Mouse (Mus musculus) thymus, postnatal 10 days (tissue): Measurements from ENCODE around the gene Map2.
A peak's percentile ranks its signal among the peaks of the same experiment; 100 is the strongest.

Experiments used
- DNase-seq, 2 experiments: peaks; one replicate each; pipeline ENCODE4 v3.0.0; 2021; ENCODE audit warnings: low spot score in 2 of 2

The Map2 gene

DNA sequence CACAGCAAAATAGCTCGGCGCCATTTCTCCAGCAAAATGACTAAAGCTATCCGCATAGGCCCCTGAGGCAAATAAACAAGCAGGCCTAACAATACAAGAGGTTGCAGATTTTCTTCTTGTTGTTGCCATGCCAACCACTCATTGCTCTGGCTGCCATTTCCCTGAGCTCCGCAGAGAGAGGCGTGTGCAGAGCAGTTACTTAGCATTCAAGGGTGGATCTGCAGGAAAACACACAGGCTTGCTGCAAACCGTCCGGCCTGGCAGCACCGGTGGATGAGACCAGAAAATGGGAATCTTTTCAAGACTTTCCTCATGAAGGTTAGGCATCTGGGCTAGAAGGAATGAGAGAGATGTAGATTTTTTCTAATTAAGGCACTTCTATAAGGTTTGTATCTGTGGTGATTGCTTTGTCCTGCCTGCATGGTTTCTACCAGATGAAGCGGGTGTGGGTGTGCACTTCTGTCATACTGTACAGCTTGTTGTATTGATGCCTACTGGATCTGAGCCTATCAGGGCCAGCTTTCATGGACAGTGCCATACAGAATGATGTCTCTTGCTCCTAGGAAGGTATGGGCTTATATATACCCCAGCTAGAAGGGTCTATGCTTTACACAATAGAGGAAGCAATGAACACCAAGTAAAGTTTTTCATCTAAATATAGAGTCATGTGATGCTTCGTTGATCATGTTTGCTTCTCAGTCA, 211.8 kb downstream of the Map2 start:
- no peak for DNase-seq

DNA sequence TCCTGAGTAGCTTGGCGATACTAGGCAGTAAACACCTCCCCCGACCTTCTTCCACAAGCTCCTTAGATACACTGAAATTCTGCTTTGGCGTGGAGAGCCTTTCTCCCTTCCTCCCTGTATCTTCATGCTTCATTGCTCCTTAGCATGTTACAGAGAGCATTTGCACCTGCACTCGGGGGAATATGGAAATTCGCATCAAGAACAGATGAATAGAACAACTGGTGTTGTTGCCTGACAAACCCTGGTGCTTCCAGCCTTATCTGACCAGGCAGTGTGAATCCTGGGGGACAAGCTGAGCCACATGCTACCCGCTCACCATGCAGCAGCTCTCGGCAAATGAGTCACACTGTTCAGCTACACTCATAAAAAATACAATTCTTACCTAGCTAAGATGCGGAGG, 213.5 kb downstream of the Map2 start:
- DNase-seq = no peak

GRCm38 (mm10) chr1:66394944-66395637, 220.0 kb downstream of the Map2 start:
- DNase-seq = no peak

GRCm38 (mm10) chr1:66395826-66396225, 220.8 kb downstream of the Map2 start:
- DNase-seq = no peak

DNA sequence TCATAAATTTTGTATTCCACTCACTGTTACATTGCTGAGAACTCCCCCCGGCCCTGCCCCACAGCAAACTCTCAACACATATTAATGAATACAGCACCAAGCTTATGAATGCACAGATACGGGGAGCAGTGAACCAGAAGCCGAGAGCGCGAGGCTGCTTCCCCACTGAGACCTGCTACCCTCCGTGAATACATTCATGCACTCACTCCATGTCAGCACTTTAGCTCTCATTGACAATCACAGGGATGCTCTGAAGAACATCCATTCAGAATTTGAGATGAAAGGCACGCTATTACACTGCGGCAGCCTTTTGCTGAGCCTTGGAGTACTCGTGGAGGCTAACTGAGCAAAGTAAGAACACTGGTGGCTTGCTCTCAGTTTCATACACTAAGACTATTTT, 226.8 kb downstream of the Map2 start:
- DNase-seq = no peak

GRCm38 (mm10) chr1:66407270-66407967, 232.3 kb downstream of the Map2 start:
- no peak for DNase-seq

- DNase-seq = no peak
Observed at GRCm38 (mm10) chr1:66418360-66418759, 243.3 kb downstream of the Map2 start.

DNA sequence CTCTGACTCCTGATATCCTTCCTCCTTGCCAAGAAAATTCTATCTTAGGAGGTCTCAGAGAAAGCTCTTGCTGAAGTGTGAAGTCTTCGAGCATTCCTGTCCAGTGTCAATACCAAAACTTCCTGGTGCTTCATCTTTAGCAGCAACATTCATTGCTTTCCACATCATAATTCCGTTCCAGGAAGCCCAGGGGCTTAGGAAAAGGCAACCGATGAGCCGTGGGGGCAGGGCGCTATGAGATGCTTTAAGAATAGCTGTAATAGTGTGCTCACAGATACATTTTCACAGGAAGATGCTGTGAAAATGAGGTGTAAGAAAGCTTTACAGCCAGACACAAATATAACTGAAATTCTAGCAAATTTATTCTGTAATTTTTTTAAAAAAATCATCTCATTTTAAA, 251.0 kb downstream of the Map2 start:
- no peak for DNase-seq

GRCm38 (mm10) chr1:66430962-66431361, 255.9 kb downstream of the Map2 start:
- no peak for DNase-seq

DNA sequence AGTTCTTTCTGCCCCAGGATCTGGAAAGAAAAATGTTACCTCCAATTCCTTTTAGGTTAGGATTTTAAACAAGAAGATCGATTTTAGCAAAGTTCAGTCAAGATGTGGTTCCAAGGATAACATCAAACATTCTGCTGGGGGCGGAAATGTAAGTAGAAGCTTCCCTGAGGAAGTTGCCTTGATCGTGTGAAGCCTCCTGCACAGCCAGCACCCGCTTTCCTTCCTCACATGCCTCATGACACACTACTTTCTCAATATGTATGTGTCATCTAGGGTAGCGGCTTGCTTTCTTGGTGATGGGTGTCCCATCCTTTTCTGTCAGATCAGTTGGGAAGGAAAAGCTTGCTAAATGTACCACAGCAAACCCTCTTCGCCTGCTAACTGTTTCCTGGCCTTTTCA, 256.4 kb downstream of the Map2 start:
- no peak for DNase-seq

GRCm38 (mm10) chr1:66438069-66438468, 263.0 kb downstream of the Map2 start:
- DNase-seq = no peak

GRCm38 (mm10) chr1:66442922-66443321, 267.8 kb downstream of the Map2 start:
- no peak for DNase-seq

DNA sequence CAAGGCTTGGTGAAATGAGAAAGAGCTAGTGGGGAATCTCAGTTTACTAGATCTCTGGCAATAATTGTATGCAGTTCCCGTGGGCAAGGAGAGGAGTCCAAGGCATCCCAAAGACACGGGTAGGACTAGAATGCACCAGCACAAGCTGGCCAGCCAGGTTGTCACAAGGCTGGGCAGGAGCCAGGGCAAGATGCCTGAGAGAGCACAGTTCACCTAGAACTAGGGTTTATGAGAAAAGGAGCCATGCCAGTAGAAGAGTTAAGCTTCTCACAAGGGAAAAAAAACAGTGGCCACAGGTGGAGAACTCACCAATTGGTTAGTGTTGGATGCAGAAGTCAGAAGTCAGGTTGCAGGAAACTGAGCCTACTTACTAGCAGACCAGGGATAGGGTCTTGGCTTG, 274.4 kb downstream of the Map2 start:
- DNase-seq = no peak

DNA sequence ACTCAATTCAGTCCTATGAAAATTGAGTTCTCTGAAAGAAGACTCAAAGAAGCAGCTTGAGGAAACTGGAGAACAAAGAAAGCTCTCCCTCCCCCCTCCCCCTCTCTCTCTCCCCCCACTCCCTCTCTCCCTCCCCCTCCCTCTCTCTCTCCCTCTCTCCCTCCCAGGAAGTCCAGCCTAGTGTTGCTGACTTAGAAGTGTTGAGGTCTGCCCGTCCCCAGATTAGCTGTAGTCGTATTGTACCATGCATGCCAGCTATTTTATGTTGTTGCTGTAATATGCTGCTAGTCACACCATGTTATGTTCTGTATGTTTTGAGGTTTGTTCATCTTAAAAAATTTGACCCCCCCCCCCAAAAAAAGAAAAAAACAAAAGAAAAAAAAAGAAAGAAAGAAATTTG, 281.5 kb downstream of the Map2 start:
- no peak for DNase-seq

DNA sequence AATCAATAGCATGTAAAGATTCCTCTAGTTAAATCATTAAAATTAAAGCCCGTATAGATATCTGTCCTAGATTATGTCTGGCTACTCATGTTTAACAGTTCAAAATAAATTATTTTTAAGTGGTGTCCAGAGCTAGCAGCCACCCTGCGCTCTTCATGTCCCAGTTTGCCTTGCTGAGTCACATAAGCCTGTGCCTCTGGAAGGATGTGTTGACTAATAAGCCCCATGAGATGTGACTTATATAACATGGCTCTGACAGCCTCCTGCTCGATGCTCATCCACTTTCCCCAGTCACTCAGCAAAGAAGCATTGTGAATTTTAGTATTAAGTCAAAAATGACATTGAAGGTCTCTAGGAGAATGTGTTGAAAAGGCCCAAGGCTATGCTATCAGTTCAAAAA, 282.7 kb downstream of the Map2 start:
- DNase-seq = no peak

GRCm38 (mm10) chr1:66459394-66459793, 284.3 kb downstream of the Map2 start:
- no peak for DNase-seq

DNA sequence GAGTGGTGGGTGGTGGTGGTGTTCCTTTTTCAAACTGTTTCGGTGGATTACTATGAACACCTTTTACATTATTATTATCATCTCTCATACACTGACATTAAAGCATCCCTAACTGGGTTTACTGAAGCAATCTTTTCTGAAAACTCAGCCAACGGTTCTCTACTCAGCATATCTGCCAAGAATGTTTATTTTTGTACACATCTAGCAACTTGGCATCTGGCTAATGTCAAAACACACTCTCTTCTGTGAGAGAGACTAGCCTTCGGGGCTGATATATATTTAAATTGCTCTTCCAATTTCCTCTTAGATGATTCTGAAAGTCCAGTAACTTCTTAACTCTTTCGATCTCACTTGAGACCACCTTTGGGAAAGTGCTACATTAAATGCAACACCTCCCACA, 285.8 kb downstream of the Map2 start:
- DNase-seq = no peak

DNA sequence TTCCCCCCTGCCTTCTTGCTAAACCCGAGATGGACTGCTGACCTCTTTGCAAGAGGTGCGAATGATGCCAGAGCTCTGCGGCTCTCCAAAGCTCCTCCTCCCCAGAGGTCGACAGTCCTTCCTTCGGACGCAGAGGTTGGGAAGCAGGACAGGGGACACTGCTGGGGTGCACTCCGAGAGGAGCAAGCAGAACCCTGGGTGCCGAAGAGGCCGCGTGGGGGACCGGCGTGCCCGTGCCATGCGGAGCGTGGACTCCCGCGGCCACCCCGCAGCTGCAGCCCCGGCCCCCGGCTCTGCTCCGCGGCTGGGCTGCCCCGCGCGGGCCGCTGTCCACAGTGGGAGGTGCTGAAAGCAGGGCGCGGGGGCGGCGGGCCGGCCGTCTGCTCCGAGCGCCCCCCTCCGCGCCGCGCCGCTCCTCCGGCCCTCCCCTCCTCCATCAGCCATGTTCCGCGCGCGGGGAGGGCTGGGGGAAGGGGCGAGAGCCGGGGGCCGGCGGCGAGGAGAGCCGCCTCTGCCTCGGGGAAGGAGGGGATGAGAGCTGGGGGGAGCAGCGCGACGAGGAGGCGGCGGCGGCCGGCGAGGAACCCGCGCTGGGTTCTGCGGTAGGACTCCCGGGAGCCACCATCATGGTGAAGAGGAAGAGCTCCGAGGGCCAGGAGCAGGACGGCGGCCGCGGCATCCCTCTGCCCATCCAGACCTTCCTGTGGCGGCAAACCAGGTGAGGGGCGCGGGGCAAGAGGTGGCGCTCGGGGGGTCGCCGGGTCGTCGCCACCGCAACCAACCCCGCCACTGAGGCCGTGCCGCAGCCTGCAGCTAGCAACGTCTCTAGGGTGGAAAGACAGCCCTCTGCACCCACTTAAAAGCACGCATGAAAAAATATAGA, 293.0 kb downstream of the Map2 start, which contains the start of gene Unc80:
Gene Unc80 (plus strand): TSS at position 547 of the 883 bp plus-strand sequence.
- DNase-seq = peak in 1 of 2 experiments; percentile 4

- no peak for DNase-seq
Observed at GRCm38 (mm10) chr1:66468704-66469020, 293.6 kb downstream of the Map2 start.

- DNase-seq = no peak
Observed at GRCm38 (mm10) chr1:66482751-66483150, 307.7 kb downstream of the Map2 start.
